Mouse (Mus musculus) lung, embryonic 14.5 days (tissue): ENCODE measurements around the gene Cpox. TPM values are rescaled to one million over a fixed set of nuclear protein-coding genes. Genes with fewer than 3 reads are reported as not detected.

Experiments
- ATAC-seq: fragments of 200-750 bp; cut with Nextera tagmentation; 2 replicates; pipeline ENCODE4 v1.8.0; 2017; ENCODE audit warnings: mild to moderate bottlenecking, moderate TSS enrichment, moderate library complexity; ENCODE audit not compliant: insufficient read depth
- DNase-seq: peaks from one replicate; pipeline ENCODE4 v3.0.0-alpha.2; 2015
- H3K27ac ChIP-seq: fragments of 300-500 bp; sonication (generic); 2 replicates; pipeline ENCODE4 v1.5.1; 2014; ENCODE audit warnings: low read depth, mild to moderate bottlenecking, moderate library complexity
- H3K27me3 ChIP-seq: fragments of 300-500 bp; sonication (generic); 2 replicates; pipeline ENCODE4 v1.6.1; 2014; ENCODE audit warnings: low read length, control low read depth; ENCODE audit not compliant: insufficient read depth
- H3K36me3 ChIP-seq: fragments of 300-500 bp; sonication (generic); 2 replicates; pipeline ENCODE4 v1.6.1; 2014; ENCODE audit warnings: control low read depth; ENCODE audit not compliant: insufficient read depth
- H3K4me1 ChIP-seq: fragments of 300-500 bp; sonication (generic); 2 replicates; pipeline ENCODE4 v1.6.1; 2014; ENCODE audit warnings: antibody characterized with exemption, control low read depth; ENCODE audit not compliant: insufficient read depth
- H3K4me2 ChIP-seq: fragments of 300-500 bp; sonication (generic); 2 replicates; pipeline ENCODE4 v1.6.1; 2014; ENCODE audit warnings: mild to moderate bottlenecking
- H3K4me3 ChIP-seq: fragments of 300-500 bp; sonication (generic); 2 replicates; pipeline ENCODE4 v1.5.1; 2014; ENCODE audit warnings: low read depth, low read length
- H3K9ac ChIP-seq: fragments of 300-500 bp; sonication (generic); 2 replicates; pipeline ENCODE4 v1.6.1; 2014
- H3K9me3 ChIP-seq: fragments of 300-500 bp; sonication (generic); 2 replicates; pipeline ENCODE4 v1.6.1; 2016; ENCODE audit warnings: low read depth, low read length, control low read depth
- CTCF ChIP-seq: IDR thresholded peaks from 2 replicates; pipeline ENCODE4 v1.5.1; 2016; ENCODE audit warnings: antibody characterized with exemption, low read depth
- WGBS: fragments of 180-500 bp; shearing (Covaris S2); extraction: QIAGEN DNeasy Blood & Tissue Kit; methylation state at CpG from one replicate; pipeline ENCODE4 v1.1.7; 2014; 5-methylcytosine and 5-hydroxymethylcytosine counted together
- polyA plus RNA-seq: library from polyadenylated mRNA; unstranded; fragments of >200 nt; fragmentation: Nextera tagmentation; extraction: Ambion mirVana; gene quantifications from 2 replicates; pipeline ENCODE4 v1.2.1, GENCODE M21; 2014

Gene Cpox
- polyA plus RNA-seq, 1 experiment from 2014 or later: 23.7 TPM

DNA sequence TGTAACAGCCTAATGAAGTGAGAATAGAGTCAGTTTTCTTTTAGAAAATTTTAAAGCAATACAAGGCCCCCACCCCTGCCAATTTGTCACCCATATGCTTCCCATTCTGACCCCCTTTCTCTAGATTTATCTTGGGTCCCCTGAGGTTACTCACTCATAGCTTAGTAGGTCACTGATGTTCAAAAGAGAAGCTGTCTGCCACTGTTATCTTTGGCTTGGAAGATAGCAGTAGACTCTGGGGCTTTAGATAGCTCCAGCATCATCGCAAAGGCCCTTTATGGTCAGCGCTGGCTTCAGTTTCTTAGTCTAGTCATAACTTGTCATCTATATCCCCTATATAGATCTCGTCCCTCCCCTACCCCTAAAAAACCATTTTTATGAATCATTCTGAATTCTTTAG lies 6.5 kb downstream of the Cpox start:
- ATAC-seq: no peak
- no peak overlapping the region for H3K27ac ChIP-seq
- no peak overlapping the region for H3K4me2 ChIP-seq
- no peak for DNase-seq
- peaks cover 65% of the 10 kb centered on the region for H3K36me3 ChIP-seq
- H3K9ac ChIP-seq: no peak overlapping the region
- H3K9me3 ChIP-seq: no peaks in the 10 kb centered on the region
- no peaks in the 10 kb centered on the region for H3K27me3 ChIP-seq
- TF ChIP-seq CTCF: no peak
- 77% methylated on average over 3 of the region's 3 CpGs for WGBS
- H3K4me1 ChIP-seq: no peaks in the 10 kb centered on the region
- H3K4me3 ChIP-seq: no peak overlapping the region

GRCm38 (mm10) chr16:58677491-58677890 lies 7.4 kb downstream of the Cpox start:
- Histone ChIP-seq H3K36me3 (peaks cover 65% of the 10 kb centered on the region), H3K4me1 (no peaks in the 10 kb centered on the region), H3K4me3 (no peak overlapping the region), H3K27ac (no peak overlapping the region), H3K9me3 (no peaks in the 10 kb centered on the region), H3K27me3 (no peaks in the 10 kb centered on the region), H3K9ac (no peak overlapping the region), H3K4me2 (no peak overlapping the region)
- no peak for DNase-seq
- no peak for ATAC-seq
- 81% methylated on average over 5 of the region's 5 CpGs for WGBS
- TF ChIP-seq CTCF: no peak

GRCm38 (mm10) chr16:58678660-58679059 lies 8.6 kb downstream of the Cpox start:
- Histone ChIP-seq H3K9me3 (no peaks in the 10 kb centered on the region), H3K4me2 (no peak overlapping the region), H3K27me3 (no peaks in the 10 kb centered on the region), H3K4me3 (no peak overlapping the region), H3K4me1 (no peaks in the 10 kb centered on the region), H3K27ac (no peak overlapping the region), H3K9ac (no peak overlapping the region), H3K36me3 (peaks cover 59% of the 10 kb centered on the region)
- 58% methylated on average over 7 of the region's 7 CpGs for WGBS
- TF ChIP-seq CTCF: no peak
- DNase-seq (no peak), ATAC-seq (no peak)

GRCm38 (mm10) chr16:58682046-58682445 lies 12.0 kb downstream of the Cpox start:
- H3K9me3 ChIP-seq: no peaks in the 10 kb centered on the region
- peaks cover 30% of the 10 kb centered on the region for H3K36me3 ChIP-seq
- H3K4me3 ChIP-seq: no peak overlapping the region
- no peak overlapping the region for H3K27ac ChIP-seq
- no peak for DNase-seq
- H3K4me2 ChIP-seq: no peak overlapping the region
- TF ChIP-seq CTCF: no peak
- H3K4me1 ChIP-seq: no peaks in the 10 kb centered on the region
- H3K27me3 ChIP-seq: no peaks in the 10 kb centered on the region
- WGBS: 85% methylated on average over 6 of the region's 6 CpGs
- ATAC-seq: no peak
- no peak overlapping the region for H3K9ac ChIP-seq

DNA sequence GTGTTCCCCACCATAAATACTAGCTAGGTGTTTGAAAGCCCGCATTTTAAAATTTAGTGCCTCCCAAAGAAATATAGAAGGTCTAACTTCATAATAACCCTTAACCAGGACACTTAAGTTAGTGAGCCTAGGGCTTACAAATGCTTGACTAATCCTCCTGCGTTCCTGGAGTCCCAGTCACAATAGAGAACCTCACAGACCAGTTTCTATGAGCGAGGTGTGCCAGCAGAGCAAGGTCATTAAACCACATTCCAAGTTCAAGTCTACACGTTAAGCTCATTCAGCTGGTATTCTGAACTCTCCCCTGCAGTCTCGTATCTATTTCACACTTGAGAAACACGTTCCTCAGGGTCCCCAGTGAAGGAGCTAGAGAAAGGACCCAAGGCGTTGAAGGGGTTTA lies 12.8 kb downstream of the Cpox start:
- Histone ChIP-seq H3K4me1 (no peaks in the 10 kb centered on the region), H3K9me3 (no peaks in the 10 kb centered on the region), H3K27me3 (no peaks in the 10 kb centered on the region), H3K27ac (no peak overlapping the region), H3K9ac (no peak overlapping the region), H3K4me2 (no peak overlapping the region), H3K4me3 (no peak overlapping the region), H3K36me3 (peaks cover 22% of the 10 kb centered on the region)
- ATAC-seq (no peak), DNase-seq (no peak)
- TF ChIP-seq CTCF: no peak
- WGBS: 78% methylated on average over 7 of the region's 7 CpGs

DNA sequence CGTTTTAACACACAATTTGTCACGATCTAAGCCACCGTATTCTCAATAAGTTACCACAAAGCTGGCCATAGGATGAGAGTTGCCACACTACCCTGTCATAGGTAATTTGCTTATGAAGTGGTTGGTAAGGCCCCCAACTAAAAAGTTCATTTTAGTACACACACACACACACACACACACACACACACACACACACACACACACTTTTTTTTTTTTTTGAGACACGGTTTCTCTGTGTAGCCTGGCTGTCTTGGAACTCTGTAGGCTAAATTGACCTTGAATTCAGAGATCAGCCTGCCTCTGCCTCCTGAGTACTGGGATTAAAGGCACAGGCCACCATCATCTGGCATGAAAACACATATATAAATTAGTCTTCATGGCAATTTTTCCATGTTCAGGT lies 13.8 kb downstream of the Cpox start:
- 95% methylated on average over 4 of the region's 4 CpGs for WGBS
- no peak for ATAC-seq
- Histone ChIP-seq H3K4me1 (no peaks in the 10 kb centered on the region), H3K4me3 (no peak overlapping the region), H3K4me2 (no peak overlapping the region), H3K27ac (no peak overlapping the region), H3K9ac (no peak overlapping the region), H3K27me3 (no peaks in the 10 kb centered on the region), H3K9me3 (no peaks in the 10 kb centered on the region), H3K36me3 (peaks cover 13% of the 10 kb centered on the region)
- DNase-seq: no peak
- no peak for TF ChIP-seq CTCF

GRCm38 (mm10) chr16:58684537-58684936 lies 14.4 kb downstream of the Cpox start:
- no peaks in the 10 kb centered on the region for H3K4me1 ChIP-seq
- DNase-seq (no peak), ATAC-seq (no peak)
- H3K9ac ChIP-seq: no peak overlapping the region
- no peak for TF ChIP-seq CTCF
- no peak overlapping the region for H3K27ac ChIP-seq
- H3K4me3 ChIP-seq: no peak overlapping the region
- no peak overlapping the region for H3K4me2 ChIP-seq
- H3K9me3 ChIP-seq: no peaks in the 10 kb centered on the region
- no peaks in the 10 kb centered on the region for H3K27me3 ChIP-seq
- peaks cover 10% of the 10 kb centered on the region for H3K36me3 ChIP-seq
